Mouse (Mus musculus): Measurements from ENCODE around the gene Ggn.
"Not testable (repeated sequence)": the region's sequence is repeated elsewhere in the genome, so short reads cannot be mapped to it uniquely, and the experiment has no call there.

Ggn gene

GRCm38 (mm10) chr7:29170066-29170754, at the start of gene Ggn, which contains the start of gene Spred3:
Gene Ggn, plus strand, starts transcription at chr7:29170210.
Gene Spred3, minus strand, starts transcription at chr7:29170411.
- no peak for DNase-seq (ENCODE audit: low spot score in 2 of 2)

GRCm38 (mm10) chr7:29122821-29123220, 47.2 kb upstream of the Ggn start:
- DNase-seq (ENCODE audit: low spot score in 2 of 2): no peak

GRCm38 (mm10) chr7:29123531-29124358, 46.3 kb upstream of the Ggn start:
- DNase-seq (ENCODE audit: low spot score in 2 of 2): no peak

GRCm38 (mm10) chr7:29124970-29125369, 45.0 kb upstream of the Ggn start, which contains the start of gene Ryr1:
Gene Ryr1, minus strand, starts transcription at chr7:29125179.
- no peak for DNase-seq (ENCODE audit: low spot score in 2 of 2)

GRCm38 (mm10) chr7:29126173-29126915, 43.7 kb upstream of the Ggn start:
- no peak for DNase-seq (ENCODE audit: low spot score in 2 of 2)

- DNase-seq (ENCODE audit: low spot score in 2 of 2): no peak
Measured at GRCm38 (mm10) chr7:29128725-29129124, 41.3 kb upstream of the Ggn start.

GRCm38 (mm10) chr7:29134230-29134629, 35.8 kb upstream of the Ggn start:
- DNase-seq (ENCODE audit: low spot score in 2 of 2): no peak

GRCm38 (mm10) chr7:29134693-29135386, 35.2 kb upstream of the Ggn start, which contains the start of gene Rasgrp4:
Gene Rasgrp4, plus strand, starts transcription at chr7:29134851.
- no peak for DNase-seq (ENCODE audit: low spot score in 2 of 2)

GRCm38 (mm10) chr7:29137429-29137828, 32.6 kb upstream of the Ggn start:
- DNase-seq (ENCODE audit: low spot score in 2 of 2): no peak

- DNase-seq (ENCODE audit: low spot score in 2 of 2): not testable (repeated sequence)
Measured at GRCm38 (mm10) chr7:29139237-29139636, 30.8 kb upstream of the Ggn start.

GRCm38 (mm10) chr7:29141416-29141815, 28.6 kb upstream of the Ggn start:
- DNase-seq (ENCODE audit: low spot score in 2 of 2): no peak

- DNase-seq (ENCODE audit: low spot score in 2 of 2): no peak
Measured at GRCm38 (mm10) chr7:29144006-29144405, 26.0 kb upstream of the Ggn start.

GRCm38 (mm10) chr7:29146625-29147367, 23.2 kb upstream of the Ggn start:
- no peak for DNase-seq (ENCODE audit: low spot score in 2 of 2)

GRCm38 (mm10) chr7:29148771-29149170, 21.2 kb upstream of the Ggn start:
- DNase-seq (ENCODE audit: low spot score in 2 of 2): no peak

GRCm38 (mm10) chr7:29151486-29151885, 18.5 kb upstream of the Ggn start:
- no peak for DNase-seq (ENCODE audit: low spot score in 2 of 2)

GRCm38 (mm10) chr7:29154018-29154720, 15.8 kb upstream of the Ggn start:
- no peak for DNase-seq (ENCODE audit: low spot score in 2 of 2)

GRCm38 (mm10) chr7:29155196-29155837, 14.7 kb upstream of the Ggn start:
- peak; percentile 85 to 91 for DNase-seq (ENCODE audit: low spot score in 2 of 2)

- peak; percentile 81 to 86 for DNase-seq (ENCODE audit: low spot score in 2 of 2)
Measured at GRCm38 (mm10) chr7:29155838-29156782, 13.9 kb upstream of the Ggn start, which contains the start of gene Fam98c. Gene Fam98c, minus strand, starts transcription at chr7:29156234.
